Mouse (Mus musculus) megakaryocyte, embryonic 14.5 days (primary cell): ENCODE results near the gene Clpp.

Experiments used
- FLI1 ChIP-seq: IDR thresholded peaks from 2 replicates; pipeline ENCODE4 v1.6.1; 2012; ENCODE audit warnings: low read length, inconsistent platforms, mixed read lengths
- GATA1 ChIP-seq: IDR thresholded peaks from 3 replicates; pipeline ENCODE4 v1.6.1; 2012; ENCODE audit warnings: mixed read lengths, low read length, inconsistent platforms, borderline replicate concordance

GRCm38 (mm10) chr17:56954871-56955270 is 35.2 kb upstream of the Clpp start:
- no peak for TF ChIP-seq GATA1
- TF ChIP-seq FLI1, result no peak
